Mouse (Mus musculus): Measurements from ENCODE around the gene Castor1. TPM values are rescaled to one million over a fixed set of nuclear protein-coding genes. Genes with fewer than 3 reads are reported as not detected.
"Not testable (repeated sequence)": the region's sequence is repeated elsewhere in the genome, so short reads cannot be mapped to it uniquely, and the experiment has no call there.

The Castor1 gene
- 15.8 and 16.3 TPM in 2 replicates for polyA plus RNA-seq (2012; rRNA removed)

DNA sequence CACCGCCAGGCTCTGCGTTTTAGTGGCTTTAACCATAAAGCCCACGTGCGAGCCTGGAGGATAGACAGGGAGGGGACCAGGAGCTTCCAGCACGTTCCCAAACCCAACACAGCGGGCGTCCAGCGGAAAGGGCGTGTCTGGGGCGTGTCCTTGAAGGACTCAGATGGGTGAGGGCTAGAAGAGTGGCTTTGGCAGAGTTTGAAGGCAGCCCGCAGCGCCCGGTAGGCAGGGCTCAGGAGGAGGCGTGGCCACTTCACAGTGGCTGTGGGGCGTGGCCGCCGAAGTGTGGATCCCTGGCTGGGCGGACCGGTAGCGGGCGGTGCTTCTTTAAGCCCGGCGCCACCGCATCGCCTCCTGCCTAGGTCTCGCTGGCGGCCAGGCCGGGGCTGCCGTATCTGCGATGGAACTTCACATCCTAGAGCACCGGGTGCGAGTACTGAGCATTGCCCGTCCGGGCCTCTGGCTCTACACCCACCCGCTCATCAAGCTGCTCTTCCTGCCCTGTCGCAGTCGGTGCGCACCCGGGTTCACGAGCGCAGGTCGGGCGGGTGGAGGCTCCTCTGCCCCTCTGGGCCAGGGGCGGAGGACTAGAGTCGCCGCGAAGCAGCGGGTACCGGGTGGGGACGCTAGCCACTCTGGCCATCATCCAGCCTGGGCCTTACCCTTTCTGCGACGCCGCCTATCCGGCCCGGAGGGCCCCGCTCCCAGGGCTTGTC lies at the start of gene Castor1:
Castor1 (plus strand) TSS at position 312 of the 716 bp plus-strand sequence.
- H3K4me3 ChIP-seq (ENCODE audit: insufficient read depth, low read depth, low read length) = peak within 1 kb of the TSS; percentile 67
- no peaks in the 10 kb centered on the region for H3K27me3 ChIP-seq (replicated peaks; ENCODE audit: control insufficient read depth, insufficient read depth, low read length)
- WGBS = 2% methylated on average over 56 of the region's 56 CpGs
- DNase-seq = peak; percentile 99
- peaks cover 19% of the 10 kb centered on the region for H3K4me1 ChIP-seq (ENCODE audit: control insufficient read depth, insufficient read depth, low read length)
- peak; percentile 30 for TF ChIP-seq POLR2A (IDR thresholded peaks at IDR 0.05; ENCODE audit: low read depth, low read length)
- TF ChIP-seq CTCF (conservative IDR thresholded peaks at IDR 0.05; ENCODE audit: insufficient read depth, insufficient read length, low read depth, low read length) = no peak
- peak within 1 kb of the TSS; percentile 58 for H3K27ac ChIP-seq (ENCODE audit: insufficient read depth, low read depth, low read length)
- peaks cover 3% of the 10 kb centered on the region; the same call in 1 of the 2 replicates for H3K36me3 ChIP-seq (ENCODE audit: control insufficient read depth, insufficient read depth, low read length)

GRCm38 (mm10) chr11:4174586-4174985 lies 43.4 kb upstream of the Castor1 start:
- Histone ChIP-seq H3K27me3 (replicated peaks; ENCODE audit: control insufficient read depth, insufficient read depth, low read length) (no peaks in the 10 kb centered on the region), H3K27ac (ENCODE audit: insufficient read depth, low read depth, low read length) (no peak overlapping the region), H3K4me3 (ENCODE audit: insufficient read depth, low read depth, low read length) (no peak overlapping the region), H3K36me3 (ENCODE audit: control insufficient read depth, insufficient read depth, low read length) (peaks cover 17% of the 10 kb centered on the region), H3K4me1 (ENCODE audit: control insufficient read depth, insufficient read depth, low read length) (no peaks in the 10 kb centered on the region)
- TF ChIP-seq CTCF (conservative IDR thresholded peaks at IDR 0.05; ENCODE audit: insufficient read depth, insufficient read length, low read depth, low read length) (no peak), POLR2A (IDR thresholded peaks at IDR 0.05; ENCODE audit: low read depth, low read length) (no peak)
- WGBS = 59% methylated on average over 5 of the region's 5 CpGs
- DNase-seq = peak; percentile 67

DNA sequence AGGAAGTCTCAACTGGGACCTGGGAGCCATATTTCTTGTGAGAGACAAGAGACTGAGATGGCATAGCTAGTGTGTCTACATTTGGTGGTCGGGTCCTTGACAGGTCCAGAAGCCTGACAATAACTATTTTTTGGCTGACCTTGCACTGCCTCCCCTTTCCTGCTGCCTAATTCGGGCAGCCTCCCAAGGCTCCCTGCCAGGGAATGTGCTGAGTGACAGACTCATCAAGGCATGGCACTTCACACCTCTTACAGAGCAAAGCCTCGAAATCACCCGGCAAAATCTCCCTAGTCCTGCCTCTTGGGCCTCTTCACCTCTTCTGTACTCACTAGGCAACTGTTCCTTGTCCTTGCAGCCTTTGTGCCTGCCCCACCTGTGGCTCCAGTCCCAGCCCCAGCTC lies 40.3 kb upstream of the Castor1 start:
- Histone ChIP-seq H3K4me3 (ENCODE audit: insufficient read depth, low read depth, low read length) (no peak overlapping the region), H3K27me3 (replicated peaks; ENCODE audit: control insufficient read depth, insufficient read depth, low read length) (no peaks in the 10 kb centered on the region), H3K4me1 (ENCODE audit: control insufficient read depth, insufficient read depth, low read length) (no peaks in the 10 kb centered on the region), H3K36me3 (ENCODE audit: control insufficient read depth, insufficient read depth, low read length) (peaks cover 9% of the 10 kb centered on the region), H3K27ac (ENCODE audit: insufficient read depth, low read depth, low read length) (no peak overlapping the region)
- DNase-seq = peak; percentile 40
- WGBS = 38% methylated on average over 4 of the region's 4 CpGs
- TF ChIP-seq CTCF (conservative IDR thresholded peaks at IDR 0.05; ENCODE audit: insufficient read depth, insufficient read length, low read depth, low read length) (no peak), POLR2A (IDR thresholded peaks at IDR 0.05; ENCODE audit: low read depth, low read length) (no peak)

DNA sequence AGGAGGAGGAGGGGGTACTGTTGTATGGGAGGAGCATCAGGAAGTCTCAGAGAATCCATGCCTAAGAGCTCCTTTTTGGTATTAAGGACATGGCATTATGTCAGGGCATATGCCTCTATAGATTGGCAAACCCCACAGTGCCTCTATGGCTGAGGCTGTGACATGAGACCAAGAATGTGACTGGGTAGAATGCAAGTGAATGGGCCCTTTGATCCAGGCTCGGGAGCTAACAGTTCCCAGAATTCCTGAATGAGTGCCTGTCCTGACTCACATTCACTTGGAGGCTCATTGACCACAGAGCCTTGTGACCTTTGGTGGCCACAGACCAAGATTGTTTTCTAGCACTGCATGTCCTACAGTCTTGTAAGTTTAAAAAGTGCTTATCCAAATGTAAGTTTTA lies 36.0 kb upstream of the Castor1 start:
- Histone ChIP-seq H3K36me3 (ENCODE audit: control insufficient read depth, insufficient read depth, low read length) (peaks cover 2% of the 10 kb centered on the region; the same call in 1 of the 2 replicates), H3K27me3 (replicated peaks; ENCODE audit: control insufficient read depth, insufficient read depth, low read length) (no peaks in the 10 kb centered on the region), H3K4me3 (ENCODE audit: insufficient read depth, low read depth, low read length) (no peak overlapping the region), H3K27ac (ENCODE audit: insufficient read depth, low read depth, low read length) (no peak overlapping the region), H3K4me1 (ENCODE audit: control insufficient read depth, insufficient read depth, low read length) (peaks cover 2% of the 10 kb centered on the region; the same call in 1 of the 2 replicates)
- TF ChIP-seq CTCF (conservative IDR thresholded peaks at IDR 0.05; ENCODE audit: insufficient read depth, insufficient read length, low read depth, low read length) (no peak), POLR2A (IDR thresholded peaks at IDR 0.05; ENCODE audit: low read depth, low read length) (no peak)
- WGBS = 14% methylated on average over 1 of the region's 1 CpGs
- DNase-seq = peak; percentile 63

- Histone ChIP-seq H3K27ac (ENCODE audit: insufficient read depth, low read depth, low read length) (peak overlapping the region; percentile 19), H3K36me3 (ENCODE audit: control insufficient read depth, insufficient read depth, low read length) (no peaks in the 10 kb centered on the region; the same call in 1 of the 2 replicates), H3K27me3 (replicated peaks; ENCODE audit: control insufficient read depth, insufficient read depth, low read length) (no peaks in the 10 kb centered on the region), H3K4me1 (ENCODE audit: control insufficient read depth, insufficient read depth, low read length) (peaks cover 10% of the 10 kb centered on the region; the same call in 1 of the 2 replicates), H3K4me3 (ENCODE audit: insufficient read depth, low read depth, low read length) (no peak overlapping the region)
- no peak for TF ChIP-seq CTCF (conservative IDR thresholded peaks at IDR 0.05; ENCODE audit: insufficient read depth, insufficient read length, low read depth, low read length)
- TF ChIP-seq POLR2A (IDR thresholded peaks at IDR 0.05; ENCODE audit: low read depth, low read length) = no peak
- DNase-seq = peak; percentile 69
Measured at GRCm38 (mm10) chr11:4183511-4183910, 34.5 kb upstream of the Castor1 start.

DNA sequence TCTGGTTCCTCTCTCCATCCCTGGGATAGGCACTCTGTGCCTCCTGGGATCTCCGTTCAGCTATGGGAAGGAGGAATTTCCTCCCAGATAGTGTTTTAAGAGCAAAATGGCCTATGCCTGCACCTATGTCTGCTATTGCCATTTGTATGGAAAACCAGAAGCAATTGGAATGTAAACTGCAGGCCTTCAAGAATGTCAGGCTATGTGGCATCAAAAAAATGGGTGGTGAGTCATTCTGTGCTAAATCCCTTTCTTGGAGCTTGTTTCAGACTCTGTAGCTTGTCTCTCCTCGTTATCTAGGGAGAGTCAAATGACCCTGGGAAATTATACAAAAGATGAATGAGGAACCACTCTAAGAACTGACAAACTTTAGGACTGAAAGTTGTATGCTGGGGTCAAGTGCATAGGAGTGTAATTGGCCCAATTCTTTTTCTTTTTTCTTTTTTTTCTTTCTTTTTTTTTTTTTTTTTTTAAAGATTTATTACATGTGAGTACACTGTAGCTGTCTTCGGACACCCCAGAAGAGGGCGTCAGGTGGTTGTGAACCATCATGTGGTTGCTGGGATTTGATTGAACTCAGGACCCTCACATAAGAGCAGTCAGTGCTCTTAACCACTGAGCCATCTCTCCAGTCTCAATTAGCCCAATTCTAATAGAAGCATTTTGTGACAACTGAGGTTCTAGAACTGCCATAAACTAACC lies 33.6 kb upstream of the Castor1 start:
- no peak overlapping the region for H3K27ac ChIP-seq (ENCODE audit: insufficient read depth, low read depth, low read length)
- no peaks in the 10 kb centered on the region for H3K27me3 ChIP-seq (replicated peaks; ENCODE audit: control insufficient read depth, insufficient read depth, low read length)
- H3K36me3 ChIP-seq (ENCODE audit: control insufficient read depth, insufficient read depth, low read length) = no peaks in the 10 kb centered on the region
- 59% methylated on average over 4 of the region's 4 CpGs for WGBS
- DNase-seq = peak; percentile 35
- no peak overlapping the region for H3K4me3 ChIP-seq (ENCODE audit: insufficient read depth, low read depth, low read length)
- TF ChIP-seq CTCF (conservative IDR thresholded peaks at IDR 0.05; ENCODE audit: insufficient read depth, insufficient read length, low read depth, low read length) (peak; percentile 33; the same call in 1 of the 2 replicates), POLR2A (IDR thresholded peaks at IDR 0.05; ENCODE audit: low read depth, low read length) (no peak)
- H3K4me1 ChIP-seq (ENCODE audit: control insufficient read depth, insufficient read depth, low read length) = peaks cover 15% of the 10 kb centered on the region; the same call in 1 of the 2 replicates

DNA sequence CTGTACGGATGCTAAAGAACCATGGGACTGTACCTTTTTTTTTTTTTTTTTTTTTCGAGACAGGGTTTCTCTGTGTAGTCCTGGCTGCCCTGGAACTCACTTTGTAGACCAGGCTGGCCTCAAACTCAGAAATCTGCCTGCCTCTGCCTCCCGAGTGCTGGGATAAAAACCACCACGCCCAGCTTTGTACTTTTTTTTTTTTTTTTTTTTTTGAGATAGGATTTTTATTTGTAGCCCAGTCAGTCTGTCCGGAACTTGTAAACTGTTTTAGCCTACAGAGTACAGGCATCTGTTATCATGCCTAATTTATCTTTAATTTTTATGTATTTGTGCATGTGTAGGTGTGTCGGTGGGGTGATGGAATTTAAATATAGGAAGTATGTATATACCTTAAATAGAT lies 32.5 kb upstream of the Castor1 start:
- 87% methylated on average over 6 of the region's 6 CpGs for WGBS
- not testable (repeated sequence) for H3K36me3 ChIP-seq (ENCODE audit: control insufficient read depth, insufficient read depth, low read length); H3K27ac ChIP-seq (ENCODE audit: insufficient read depth, low read depth, low read length); H3K27me3 ChIP-seq (replicated peaks; ENCODE audit: control insufficient read depth, insufficient read depth, low read length); H3K4me3 ChIP-seq (ENCODE audit: insufficient read depth, low read depth, low read length); DNase-seq
- peaks cover 23% of the 10 kb centered on the region for H3K4me1 ChIP-seq (ENCODE audit: control insufficient read depth, insufficient read depth, low read length)
